Mouse (Mus musculus): ENCODE results near the gene Sctr. TPM values are rescaled to one million over a fixed set of nuclear protein-coding genes. Genes with fewer than 3 reads are reported as not detected.

Gene Sctr
- total RNA-seq (2022), result not detected

DNA sequence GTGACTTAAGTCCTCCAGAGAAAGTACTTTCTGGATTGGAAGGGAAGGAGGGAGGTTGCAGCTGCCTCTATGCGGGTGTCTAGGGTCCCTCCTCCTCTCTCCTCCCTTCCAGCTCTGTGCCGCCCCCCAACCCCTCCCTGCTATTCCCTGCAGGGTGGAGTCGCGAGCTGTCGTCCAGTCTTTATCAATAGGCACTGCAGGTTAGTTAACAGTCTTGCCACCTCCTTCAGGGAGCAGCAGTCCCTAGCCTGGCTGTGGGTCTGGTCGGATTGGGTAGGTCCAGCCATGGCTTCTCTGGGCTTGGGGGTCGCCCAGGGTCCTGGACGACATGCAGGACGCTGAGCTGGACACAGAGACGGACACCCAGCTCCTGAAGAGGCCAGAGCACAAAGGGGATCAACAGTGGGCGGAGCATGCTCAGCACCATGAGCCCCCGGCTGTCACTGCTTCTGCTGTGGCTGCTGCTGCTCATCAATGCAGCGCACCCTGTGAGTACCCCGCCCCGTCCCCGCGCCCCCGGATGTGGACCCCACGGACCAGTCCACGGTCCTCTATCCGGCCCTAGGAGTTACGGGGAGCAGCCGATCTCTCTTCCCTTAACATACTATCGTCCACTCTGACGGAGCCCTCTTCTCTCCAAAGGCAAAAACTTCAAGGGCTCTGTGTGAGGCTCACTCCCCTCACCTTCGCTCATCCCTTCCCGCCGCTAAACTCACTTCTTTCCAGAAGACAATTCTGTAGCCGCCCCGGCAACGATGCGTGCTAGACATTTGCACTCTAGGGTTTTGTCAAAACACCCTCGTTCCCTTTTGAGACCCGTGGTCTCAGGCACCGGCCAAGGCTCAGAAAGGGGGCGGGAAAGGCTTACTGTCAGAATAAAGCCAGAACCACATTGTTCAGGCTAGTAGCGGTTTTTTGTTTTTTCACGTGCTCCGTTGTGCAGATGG lies at the start of gene Sctr:
Gene Sctr (plus strand): TSS at position 51 of the 947 bp plus-strand sequence.
- DNase-seq (ENCODE audit: low spot score), result no peak

DNA sequence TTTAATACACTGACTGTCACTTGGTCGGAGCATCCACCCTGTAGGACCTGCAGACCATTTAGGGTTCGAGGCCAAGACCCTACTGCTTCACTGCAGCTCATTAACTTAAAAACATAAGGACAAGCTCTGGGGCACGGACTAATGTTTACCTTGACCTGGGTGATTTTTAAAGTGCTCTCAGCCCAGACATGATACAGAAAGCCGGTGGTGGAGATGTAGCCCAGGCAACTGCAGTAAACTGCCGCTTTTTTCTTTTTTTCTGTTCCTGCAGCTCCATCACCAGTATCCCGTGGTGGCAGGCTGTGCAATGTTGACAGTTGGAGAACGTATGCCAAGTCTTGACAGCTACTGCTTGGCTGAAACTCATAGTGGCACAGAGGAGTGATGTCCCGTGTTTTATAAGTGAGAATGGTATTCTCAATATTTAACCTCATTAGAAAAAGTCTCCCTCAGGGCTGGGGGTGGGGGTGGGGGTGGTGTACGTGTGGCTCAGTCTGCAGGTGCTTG lies 48.9 kb upstream of the Sctr start:
- DNase-seq (ENCODE audit: low spot score), result no peak

DNA sequence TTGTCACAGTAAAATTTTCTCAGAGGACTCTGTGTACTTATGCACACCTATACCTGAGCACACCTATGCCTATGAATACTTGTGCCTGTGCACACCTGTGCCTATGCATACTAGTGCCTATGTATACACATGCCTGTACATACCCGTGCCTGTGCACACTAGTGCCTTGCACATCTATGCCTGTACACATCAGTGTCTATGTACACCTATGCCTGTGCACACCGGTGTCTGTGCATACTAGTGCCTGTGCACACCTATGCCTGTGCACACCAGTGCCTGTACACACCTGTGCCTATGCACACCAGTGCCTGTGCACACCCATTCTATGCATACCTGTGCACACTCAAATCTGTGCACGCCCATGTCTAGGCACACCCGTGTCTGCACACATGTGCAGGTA lies 47.2 kb upstream of the Sctr start:
- DNase-seq (ENCODE audit: low spot score), result no peak

DNA sequence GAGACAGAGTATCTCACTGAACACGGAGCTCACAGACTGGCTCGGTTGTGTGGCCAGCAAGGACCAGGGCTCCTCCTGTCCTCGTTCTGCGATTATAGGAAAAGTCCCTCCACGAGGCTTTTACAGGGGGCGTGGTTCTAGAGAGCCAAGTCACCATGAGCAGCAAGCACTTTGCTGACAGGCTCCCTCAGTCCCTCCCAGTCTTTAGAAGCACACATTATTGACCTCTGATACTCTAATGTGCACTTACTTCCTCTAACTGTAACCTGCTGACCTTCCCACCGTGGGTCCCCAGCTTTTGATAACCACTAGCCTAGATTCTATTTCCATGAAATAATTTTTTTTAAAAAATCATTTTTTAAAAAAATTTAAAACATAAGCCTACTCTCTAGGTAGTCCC lies 46.8 kb upstream of the Sctr start:
- no peak for DNase-seq (ENCODE audit: low spot score)

DNA sequence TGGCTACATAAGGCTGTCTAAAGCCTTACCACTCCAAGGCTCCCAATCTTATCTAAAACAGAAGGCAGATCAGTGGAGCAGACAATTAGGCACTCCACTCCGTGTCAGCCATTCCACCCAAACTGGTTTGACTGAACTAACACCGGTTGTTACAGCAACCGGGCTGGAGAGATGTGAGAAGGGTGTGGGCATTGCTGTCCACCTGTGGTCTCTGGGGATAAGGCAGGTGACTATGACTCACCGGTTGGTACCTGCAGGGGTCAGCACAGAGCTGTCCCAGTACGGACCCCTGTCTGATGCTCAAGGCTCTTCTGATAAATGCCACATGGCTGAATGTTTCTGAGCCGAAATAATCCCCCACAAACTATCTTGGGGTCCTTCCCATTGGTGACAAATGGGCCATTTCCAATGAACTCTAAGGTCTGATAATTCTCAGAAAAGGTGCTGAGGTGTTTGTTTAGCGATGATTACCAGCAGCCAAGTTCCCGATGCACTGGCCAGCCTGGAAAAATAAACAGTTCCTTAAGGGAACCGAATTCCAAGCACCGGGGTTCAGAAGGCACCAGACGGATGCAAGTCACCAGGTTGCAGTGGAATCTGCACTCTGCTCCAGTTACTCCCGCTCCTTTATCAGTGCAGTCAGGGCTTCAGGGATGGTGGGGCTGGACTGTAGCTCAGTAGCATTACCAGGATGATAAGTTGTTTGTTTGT lies 40.7 kb upstream of the Sctr start:
- no peak for DNase-seq (ENCODE audit: low spot score)

DNA sequence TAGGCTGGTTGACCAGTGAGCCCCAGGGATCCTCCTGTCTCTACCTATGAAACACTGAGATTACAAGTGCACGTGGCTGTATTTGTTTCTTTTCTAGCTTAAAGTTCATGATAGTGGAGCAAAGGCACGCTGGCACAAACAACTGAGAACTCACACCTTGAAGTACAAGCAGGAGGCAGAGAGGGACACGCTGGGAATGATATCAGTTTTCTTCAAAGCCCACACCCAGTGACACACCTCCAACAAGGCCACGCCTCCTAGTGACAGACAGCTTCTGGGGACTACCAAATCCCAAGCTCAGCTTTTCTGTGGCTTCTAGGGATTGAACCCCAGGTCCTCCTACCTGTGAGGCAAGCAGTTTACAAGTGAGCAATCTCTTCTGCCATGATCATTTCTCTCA lies 33.6 kb upstream of the Sctr start:
- DNase-seq (ENCODE audit: low spot score), result no peak

DNA sequence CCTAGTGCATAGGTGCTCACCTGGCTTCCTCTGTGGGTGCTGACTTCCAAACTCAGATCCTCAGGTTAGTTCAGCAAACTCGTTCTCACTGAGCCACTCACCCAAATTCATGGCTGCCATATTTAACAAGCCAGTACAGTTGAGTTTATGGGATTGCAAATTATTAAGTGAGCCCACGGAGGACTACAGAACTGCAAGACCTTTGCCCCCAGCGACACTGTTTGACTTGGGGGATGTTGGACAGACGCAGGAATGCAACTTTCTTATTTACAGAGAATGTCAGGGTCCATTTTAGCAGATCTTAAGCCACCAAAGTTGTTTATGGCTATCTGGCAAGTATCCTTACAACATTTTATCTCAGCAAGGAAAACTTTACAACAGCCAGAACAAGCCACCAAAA lies 31.6 kb upstream of the Sctr start:
- DNase-seq (ENCODE audit: low spot score), result no peak

DNA sequence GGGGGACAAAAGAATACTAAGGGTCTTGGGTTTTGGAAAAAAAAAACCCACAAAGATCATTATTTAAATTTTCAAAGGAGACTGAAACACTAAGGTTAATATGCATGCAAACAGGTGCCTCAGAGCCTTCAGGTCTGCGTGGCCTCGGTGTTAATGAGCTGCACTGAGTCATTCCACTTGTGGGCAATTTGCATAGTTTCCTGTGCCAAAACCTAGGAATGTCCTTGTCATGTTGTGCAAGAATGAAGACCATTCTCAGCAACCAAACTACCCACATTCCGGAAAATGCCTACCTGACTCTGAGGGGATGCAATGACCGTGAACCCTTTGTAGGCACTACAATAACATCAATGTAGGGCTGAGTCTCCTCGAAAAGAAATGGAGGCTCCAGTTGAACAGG lies 20.1 kb upstream of the Sctr start:
- no peak for DNase-seq (ENCODE audit: low spot score)

DNA sequence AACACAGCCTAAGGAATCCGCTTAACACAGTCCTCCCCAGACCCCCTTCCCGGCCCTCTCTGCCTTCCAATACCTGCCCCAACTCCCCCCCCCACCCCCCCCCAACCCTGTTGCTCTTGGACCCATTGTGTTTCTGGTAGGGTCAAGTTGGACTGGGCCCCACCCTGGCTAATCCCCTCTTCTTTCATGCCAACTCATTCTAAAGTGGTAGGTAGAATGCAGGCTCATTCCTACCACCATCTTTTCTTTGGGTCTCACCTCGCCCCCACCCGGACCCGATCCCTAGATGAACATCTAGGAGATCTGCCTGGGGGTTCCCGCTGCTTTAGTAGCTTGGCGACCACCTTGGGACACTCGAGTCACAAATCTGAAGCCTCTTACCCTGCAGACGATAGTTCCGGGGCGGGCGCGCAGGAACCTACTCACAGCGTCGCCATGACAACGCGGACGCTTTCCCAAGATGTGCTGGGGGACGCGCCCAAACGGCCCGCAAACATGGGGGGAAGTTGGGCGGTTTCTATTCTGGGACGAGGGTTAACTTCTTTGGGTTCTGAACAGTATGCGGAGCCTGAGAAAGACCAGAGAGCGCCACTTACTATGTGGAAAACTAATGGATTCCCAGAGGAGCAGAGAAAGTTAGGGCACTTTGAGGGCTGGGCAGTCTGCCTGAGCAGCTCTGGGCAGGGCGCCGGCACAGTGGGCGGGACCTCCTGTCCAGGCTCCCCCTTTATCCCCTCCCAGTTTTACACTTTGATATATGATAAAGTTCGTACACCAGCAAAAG lies 9.7 kb upstream of the Sctr start, which contains the start of gene Cfap221:
Gene Cfap221 (minus strand): TSS at position 437 of the 784 bp plus-strand sequence.
- peak; percentile 6 for DNase-seq (ENCODE audit: low spot score)

DNA sequence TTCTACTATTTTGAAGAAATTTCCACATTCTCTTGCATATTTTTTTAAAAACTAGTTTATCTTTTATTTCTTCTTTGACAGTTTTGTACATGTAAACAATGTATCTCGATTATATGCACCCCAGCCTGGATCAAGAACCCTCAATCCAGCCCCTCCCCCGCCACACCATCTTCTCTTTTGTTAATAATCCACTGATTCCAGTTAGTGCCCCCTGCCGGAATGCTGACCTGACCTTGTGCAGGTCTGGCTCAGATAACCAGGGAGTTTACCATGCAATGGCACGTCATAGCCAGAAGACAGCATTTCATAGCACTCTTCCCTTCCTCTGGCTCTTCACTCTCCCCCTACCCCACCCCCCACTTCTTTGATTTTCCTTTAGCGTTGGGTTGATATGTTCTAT lies 9.1 kb upstream of the Sctr start:
- no peak for DNase-seq (ENCODE audit: low spot score)

DNA sequence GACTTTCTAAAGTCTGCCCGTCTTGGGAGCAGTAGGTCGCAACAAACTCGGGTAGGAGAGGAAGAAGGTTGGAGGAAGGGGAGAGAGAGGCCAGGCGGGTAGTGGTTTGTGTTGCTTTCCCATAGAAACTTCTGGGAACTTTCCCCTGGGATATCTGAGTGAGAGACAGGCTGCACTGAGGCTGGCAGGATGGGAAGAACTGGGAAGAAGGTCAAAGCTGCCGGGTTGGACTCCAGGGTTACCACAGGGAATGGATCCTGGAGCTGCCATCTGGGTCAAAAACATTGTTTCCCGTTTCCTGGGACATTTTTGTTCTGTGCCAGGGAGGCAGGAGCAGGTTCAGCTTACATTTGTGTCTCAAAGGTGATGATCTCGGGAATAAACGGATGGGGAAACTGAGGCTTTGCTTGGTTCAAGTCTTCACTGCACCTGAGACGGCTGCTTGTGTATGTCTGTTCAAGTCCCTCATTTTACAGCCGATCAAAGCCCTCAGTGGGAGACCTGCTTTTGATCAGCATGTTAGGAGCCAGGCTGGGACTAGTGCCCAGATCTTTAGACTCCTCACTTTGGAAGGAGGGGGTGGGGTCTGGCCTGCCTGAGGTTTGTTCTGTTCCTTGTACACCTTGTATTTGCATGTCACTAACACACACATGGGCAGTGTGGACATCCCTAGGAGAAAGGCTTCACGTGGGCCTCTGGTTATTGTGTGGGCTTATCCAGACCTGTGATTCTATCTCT lies 1.3 kb downstream of the Sctr start:
- no peak for DNase-seq (ENCODE audit: low spot score)

DNA sequence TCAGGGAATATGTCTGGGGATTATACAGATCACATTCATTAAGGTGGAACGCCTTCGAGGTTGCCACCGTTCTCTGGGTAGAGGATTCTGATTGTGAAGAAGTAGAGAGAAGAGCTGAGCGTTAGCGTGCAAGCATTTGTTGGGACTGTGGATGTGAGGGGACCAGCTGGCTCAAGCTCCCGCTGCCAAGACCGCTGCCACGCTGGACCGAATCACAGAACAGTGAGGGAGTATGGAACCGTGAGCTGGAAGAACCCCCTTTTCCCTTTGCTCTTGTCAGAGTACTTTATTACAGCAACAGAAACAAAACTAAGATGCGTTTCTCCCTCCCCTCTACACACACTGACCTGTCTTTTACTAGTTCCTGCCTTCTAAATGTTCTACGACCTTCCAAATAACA lies 5.9 kb downstream of the Sctr start:
- no peak for DNase-seq (ENCODE audit: low spot score)

DNA sequence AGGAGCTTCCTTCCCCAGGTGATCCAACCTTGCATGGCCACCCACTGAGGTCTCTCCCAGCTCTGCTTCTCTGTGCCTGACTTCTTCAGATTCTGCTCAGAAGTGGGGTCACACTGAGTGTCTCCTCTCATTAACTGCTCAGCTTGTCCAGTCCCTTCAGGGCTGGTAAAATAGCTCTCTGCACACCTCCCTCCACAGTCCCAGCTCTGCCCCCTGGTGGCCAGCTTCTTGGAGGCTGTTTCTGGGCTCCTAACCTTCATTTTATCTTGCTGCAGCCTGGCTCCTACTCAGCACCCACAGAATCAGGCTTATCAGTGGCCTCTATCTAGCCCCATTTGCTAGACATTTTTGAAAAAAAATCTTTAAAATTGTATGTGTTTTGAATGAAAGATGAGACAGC lies 6.4 kb downstream of the Sctr start:
- peak; percentile 38 for DNase-seq (ENCODE audit: low spot score)

DNA sequence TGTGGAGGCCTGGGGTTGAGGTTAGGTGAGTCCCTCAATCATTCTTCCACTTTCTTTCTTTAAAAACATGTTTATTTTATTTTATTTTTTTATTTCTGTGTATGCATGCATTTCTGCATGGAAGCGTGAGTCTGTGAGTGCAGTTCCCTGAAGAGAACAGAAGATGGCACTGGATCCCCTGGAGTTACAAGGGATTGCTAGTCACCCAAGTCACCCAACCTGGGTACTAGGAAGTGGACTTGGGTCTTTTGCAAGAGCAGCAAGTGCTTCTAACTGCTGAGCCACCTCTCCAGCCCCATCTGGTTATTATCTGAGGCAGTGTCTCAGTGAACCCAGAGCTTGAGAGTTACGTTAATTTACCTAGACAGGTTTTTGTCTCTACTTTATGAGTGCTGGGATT lies 9.5 kb downstream of the Sctr start:
- DNase-seq (ENCODE audit: low spot score), result no peak

DNA sequence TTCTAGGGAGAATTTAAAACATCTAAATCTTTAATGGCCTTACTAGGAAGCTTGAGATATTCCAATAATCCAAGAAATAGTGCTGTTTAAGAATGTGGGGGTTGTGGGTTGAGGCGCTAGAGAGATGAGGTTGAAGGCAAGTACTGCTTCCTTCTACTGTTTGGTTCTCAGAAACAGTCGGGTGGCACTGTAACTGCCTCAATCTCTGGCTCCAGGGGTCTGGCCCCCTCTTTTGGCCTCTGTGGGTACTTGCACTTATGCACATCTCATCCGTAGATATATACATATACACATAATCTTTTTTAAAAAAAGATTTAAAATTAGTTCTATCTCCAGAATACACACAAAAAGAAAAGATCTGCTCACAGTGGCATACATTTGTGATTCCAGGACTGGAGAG lies 12.2 kb downstream of the Sctr start:
- DNase-seq (ENCODE audit: low spot score), result no peak

DNA sequence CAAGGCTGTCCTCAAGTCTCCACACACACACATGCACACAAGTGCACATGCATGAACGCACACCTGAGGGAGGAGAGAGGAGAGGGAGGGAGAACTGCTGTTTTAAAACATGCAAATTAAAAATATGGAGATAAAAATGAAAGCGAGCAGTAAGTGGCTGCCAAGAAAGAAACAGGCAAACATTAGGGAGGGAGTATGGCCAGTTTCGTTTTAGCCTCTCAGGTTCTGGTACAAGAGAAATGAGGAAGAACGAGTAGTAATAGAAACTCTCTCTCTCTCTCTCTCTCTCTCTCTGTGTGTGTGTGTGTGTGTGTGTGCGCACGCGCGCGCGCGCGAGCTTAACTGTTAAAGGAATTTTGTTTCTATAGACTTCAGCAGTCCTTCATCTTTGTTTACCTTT lies 12.7 kb downstream of the Sctr start:
- no peak for DNase-seq (ENCODE audit: low spot score)

DNA sequence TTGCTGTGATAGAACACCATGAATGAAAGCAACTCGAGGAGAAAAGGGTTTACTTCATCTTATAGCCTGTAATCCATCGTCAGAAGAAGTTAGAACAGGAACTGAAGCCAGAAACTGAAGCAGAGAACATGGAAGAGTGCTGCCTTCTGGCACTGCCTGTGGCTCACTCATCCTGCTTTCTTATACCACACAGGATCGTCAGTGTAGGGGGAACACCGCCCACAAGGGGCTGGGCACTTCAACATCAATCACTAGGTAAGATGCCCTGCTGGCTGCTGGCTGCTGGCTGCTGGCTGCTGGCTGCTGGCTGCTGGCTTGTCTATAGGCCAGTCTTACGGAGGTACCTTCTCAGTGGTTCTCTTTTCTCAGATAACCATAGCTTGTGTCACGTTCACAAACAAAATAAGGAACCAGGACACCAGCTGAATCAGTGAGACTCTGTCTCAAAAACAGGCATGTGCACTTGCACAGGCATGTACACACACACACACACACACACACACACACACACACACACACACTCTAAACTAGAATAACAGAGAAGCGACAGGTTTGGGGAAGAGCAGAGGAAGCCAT lies 13.7 kb downstream of the Sctr start:
- DNase-seq (ENCODE audit: low spot score), result no peak

DNA sequence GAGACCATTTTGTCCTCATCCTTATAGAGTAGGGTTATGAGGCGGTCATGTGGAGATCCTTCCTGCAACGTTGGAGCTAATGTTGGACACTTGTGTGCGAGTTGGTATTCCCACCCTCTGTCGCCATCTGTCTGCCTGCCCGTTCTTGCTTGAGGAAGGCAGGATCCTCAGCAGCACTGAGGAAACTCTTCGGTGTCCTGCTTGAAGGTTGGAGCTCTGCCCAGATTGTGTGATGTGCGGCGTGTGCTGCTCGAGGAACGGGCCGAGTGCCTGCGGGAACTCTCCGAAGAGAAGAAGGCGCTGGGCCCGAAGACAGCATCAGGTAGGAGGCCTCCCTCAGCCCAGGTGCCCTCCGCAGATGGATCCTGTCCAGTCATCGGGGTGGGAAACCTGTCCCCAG lies 15.3 kb downstream of the Sctr start:
- no peak for DNase-seq (ENCODE audit: low spot score)

DNA sequence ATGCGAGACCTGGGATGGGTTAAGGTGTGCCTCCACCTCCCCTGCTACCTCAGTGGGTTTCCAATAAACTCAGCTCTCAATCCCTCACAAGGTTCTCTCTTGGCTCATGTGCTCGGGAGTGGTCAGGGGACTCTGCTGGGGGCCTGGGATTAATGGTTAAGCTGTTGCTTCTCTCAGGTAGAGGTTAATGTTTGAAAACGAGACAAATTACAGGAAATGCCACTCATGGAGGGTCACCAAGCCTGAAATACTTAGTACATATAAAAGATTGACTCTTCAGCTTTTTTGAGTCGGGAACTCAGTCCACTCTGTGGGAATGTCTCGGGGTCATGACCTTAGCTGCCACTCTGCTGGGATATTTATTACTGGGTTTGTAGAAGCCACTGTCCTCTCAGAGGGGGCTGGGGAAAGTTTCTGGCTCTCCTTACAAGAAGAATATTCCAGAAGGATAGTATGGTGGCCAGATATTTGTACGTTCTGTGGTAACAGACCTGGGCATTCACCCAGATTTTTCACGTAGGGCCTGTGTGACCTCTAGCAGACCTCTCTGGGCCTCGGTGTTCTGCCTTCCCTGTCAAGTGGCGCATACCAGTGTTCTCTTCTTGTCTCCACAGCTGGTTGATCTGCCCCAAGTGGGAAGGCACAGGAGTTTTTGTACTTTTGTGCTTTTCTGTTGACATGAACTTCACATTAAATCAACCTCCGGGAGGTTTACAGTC lies 17.8 kb downstream of the Sctr start:
- peak; percentile 12 for DNase-seq (ENCODE audit: low spot score)

DNA sequence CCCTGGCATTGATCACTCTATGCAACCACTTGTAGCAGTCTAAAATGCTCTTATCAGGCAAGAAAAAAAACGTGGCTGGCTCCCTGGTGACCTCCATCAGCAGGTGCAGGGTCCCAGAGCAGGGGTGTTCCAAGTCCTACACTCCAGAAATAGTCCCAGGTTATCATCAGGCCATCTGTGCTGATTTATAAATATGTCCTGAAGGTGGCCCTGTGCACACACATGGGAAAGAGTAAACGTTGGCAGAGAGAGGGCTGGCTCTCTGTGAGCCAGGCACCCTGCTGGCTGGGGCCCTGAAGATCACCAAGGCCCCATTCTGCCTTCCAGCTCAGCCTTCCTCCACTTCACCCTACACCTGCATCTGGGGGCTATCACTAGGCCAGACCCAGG lies 18.4 kb downstream of the Sctr start:
- DNase-seq (ENCODE audit: low spot score), result no peak

All from heart, adult 8-10 months (tissue).